Mouse (Mus musculus): Measurements from ENCODE around the gene Ccdc40.

Ccdc40 gene

DNA sequence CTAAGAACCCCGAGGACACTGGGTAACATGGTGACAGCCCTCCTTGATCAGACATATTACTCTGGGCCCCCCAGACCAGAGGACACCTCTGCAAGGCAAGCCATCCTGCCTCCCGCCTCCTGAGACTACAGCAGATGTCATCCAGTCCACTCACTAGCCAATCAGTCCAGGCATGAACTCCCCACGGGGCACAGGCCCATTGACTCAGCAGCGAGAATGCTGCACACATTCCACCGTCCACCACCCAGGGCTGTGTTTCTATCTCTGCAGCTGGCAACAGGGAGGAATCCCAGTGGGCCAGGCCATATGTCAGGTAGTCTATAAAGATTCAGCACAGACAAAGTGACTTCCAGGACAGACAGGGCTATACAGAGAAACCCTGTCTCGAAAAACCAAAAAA lies 20.4 kb upstream of the Ccdc40 start:
- no peak for DNase-seq (ENCODE audit: low read depth, low spot score)

DNA sequence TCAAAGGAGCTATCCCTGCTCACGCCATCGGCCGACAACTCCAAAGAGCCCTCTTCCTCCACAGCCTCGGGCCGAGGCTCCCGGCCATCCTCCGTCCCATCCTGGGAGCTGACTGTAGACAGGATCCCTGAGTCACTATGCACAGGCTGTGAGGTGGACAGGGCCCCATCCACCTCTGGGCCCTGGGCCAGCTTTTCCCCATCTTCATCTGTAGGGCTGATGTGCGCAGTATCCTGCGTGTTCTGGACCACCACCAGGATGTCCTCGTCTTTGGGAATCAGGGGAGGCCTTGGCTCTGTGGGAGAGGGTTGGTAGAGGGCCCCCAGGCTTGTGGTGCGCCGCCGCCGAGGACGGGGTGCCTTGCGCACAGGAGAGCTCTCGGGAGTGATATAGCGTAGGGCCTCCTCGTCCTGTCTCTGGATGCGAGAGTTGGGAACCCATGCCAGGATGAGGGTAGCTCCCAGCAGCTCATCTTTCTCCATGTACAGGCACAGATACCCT lies 19.5 kb upstream of the Ccdc40 start:
- DNase-seq (ENCODE audit: low read depth, low spot score) = no peak

DNA sequence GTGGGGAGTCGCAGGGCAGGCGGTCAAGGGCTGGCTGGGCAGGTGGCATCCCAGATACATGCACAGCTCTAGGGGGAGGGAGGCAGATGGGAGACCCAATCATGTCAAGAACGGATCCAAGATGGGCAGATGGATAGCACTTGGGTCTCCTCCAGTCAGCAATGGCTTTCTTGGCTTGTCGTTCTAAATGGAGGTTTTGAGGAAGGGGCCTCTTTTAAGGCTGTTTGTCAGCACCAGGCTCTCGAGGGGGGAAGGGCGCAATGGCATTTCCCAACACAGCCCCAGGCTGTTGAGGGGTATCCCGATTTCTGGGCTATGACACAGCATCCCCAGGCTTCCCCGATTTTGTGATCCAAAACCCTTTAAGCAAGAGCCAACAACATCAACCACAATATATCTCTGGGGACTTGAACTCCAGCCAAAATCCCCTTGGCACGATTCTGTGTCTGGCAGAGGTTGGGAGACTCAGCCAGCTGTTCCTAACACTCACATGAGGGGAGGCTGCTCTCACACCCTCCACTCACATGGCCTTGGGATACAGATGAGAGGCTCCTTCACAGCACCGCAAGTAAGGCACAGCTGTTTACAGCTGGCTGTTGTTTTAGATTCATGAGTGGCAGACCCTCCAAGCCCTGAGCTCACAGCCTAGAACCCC lies 18.9 kb upstream of the Ccdc40 start:
- peak; percentile 86 for DNase-seq (ENCODE audit: low read depth, low spot score)

DNA sequence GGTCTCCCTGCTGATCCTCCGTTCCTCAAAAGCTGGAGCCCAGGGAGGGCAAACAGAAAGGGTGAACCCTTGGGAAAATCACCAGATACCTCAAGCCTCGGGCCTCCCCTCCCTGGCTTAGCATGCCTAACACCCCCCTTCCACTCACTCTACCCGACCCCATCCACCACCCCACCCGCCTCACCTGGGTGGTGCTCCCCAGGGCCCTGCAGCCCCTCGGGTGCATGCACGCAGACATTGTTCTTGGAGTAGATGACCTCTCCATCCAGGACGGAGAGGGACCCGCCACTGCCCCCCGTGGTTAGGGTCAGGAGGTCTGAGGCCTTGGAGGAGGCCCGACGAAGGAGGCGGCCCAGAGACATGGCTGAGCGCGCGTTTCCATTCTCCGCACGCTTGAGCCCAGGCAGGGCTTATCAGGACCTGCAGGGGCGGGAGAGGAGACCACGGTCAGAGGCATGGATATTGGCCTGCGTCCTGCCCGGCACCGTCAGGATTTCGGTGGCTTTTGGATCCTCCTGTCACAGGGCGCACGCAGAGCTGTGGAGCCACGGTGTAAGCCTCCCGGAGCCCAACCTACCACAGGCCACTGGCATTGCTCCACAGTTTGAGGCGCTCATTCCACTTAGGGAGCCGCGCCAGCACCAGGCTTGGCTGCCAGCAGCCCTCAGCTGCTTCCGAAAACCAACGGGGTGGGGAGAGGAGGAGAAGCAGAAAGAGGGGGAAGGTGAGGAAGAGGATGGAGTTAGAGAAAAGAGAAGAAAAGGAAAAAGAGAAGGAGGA lies 17.9 kb upstream of the Ccdc40 start:
- peak; percentile 95 for DNase-seq (ENCODE audit: low read depth, low spot score)

DNA sequence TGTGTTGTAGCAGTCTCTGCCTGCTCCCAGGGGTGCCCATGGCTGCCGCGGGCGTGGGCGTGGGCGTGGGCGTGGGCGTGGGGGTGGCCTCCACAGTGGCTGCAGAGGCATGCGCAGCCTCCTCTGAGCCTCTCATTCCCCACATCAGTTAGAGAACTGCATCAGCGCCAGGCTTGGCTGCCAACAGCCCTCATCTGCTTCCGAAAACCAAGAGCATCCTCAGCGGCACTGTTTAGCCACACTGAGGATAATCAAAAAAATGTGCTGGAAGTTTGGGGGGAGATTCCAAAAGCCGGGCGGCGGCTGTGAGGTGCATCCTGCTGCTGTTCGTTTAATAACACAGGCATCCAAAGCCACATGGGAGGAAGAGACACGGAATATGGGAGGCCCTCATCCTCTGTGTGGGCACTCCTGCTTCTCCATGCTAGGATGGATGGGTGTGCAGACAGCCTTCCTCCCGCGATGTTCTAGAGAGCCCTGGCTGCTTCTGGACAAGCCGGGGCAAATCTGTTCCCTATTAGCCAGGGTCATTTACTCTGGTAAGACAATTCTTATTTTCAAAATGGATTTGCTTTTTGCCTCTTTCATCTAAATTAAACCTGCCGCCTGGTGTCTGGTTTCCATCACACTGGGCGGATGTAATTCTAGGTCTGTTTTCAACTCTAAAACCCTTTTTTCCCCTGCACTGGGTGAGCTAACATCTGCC lies 16.6 kb upstream of the Ccdc40 start:
- DNase-seq (ENCODE audit: low read depth, low spot score) = peak; percentile 56

- DNase-seq (ENCODE audit: low read depth, low spot score) = no peak
Observed at GRCm38 (mm10) chr11:119213166-119213885, 15.0 kb upstream of the Ccdc40 start.

GRCm38 (mm10) chr11:119215038-119215904 lies 13.1 kb upstream of the Ccdc40 start:
- DNase-seq (ENCODE audit: low read depth, low spot score) = peak; percentile 89

DNA sequence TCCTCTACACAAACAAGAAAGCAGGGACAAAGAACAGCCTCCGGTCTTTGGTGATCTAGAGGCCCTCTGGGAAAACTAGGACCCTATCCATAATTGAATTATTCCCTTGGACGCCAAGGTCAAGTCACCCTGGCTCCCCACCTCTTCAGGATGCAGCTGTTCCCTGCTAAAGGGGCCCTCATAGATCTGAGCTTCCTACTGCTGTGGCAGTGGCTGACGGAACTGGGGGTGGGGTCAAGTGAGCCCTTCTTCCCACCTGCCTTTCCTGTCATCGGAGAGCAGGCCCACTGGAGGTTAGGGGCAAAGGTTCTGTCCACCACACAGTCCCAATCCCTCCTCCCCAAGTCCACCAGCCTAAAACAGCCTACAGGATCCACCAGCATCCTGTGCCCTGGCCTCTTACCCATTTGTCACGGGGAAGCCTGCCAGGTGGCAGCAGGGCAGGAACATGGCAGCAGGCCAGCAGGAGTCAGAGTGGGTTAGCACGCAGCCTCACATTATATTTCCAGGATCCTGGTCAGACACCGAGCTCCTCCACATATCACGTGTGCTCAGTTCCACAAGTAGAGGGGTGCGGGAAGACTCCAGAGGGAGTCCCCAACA lies 12.4 kb upstream of the Ccdc40 start:
- peak; percentile 90 for DNase-seq (ENCODE audit: low read depth, low spot score)

DNA sequence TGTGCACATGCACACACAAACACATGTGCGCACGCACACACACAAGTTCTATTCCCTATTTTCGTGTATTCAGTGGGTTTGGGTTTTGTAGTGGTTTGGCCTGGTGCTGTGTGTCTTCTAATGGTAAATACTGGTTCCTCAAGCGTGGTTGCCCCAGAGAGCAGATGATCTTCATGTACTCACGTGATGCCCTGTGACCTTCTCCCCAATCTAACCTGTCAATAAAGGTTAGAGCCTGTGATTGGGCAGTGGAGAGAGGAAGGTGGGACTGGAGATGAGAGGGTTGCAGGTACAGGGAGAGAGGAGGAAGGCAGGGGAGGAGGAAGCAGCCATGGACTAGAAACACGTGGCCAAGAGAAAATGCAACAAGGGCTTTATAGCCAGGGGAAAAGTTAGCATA lies 10.5 kb upstream of the Ccdc40 start:
- no peak for DNase-seq (ENCODE audit: low read depth, low spot score)

GRCm38 (mm10) chr11:119219816-119220465 lies 8.4 kb upstream of the Ccdc40 start:
- DNase-seq (ENCODE audit: low read depth, low spot score) = peak; percentile 95

GRCm38 (mm10) chr11:119221812-119222510 lies 6.4 kb upstream of the Ccdc40 start:
- DNase-seq (ENCODE audit: low read depth, low spot score) = no peak

DNA sequence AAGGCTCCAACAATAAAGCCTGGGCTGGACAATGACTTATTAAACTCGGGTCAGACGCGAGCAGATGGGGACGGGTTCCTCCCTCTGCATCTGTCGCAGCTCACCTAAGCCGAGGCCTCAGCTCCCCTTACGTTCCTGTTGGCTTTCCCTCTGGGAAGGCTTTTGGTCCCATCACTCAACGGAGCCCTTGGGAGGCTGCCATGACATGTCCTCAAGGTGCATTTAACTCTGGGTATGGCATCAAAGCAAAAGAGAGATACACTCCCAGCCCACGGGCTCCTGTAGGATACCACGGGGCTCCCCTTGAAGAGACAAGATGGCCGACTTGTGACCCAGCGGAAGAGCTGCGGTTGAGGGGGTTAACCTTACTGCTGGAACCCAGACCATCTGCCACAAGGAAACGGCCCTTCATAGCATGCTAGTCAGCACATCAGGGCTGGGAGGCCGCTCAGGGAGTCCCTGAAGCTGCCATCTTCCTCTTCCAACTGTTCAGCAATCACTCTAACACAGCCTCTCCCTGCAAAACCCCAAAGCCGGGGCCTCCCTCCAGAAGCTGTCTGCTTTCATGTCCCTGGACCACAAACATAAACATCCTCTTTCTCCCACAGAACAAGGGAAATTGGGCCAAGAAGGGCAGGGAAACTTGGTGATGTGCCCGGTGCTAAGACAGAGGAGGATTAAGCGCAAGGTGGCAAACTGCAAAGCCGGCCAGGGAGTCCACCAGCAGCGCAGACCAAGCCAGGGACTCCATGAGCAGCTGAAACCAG lies 5.1 kb upstream of the Ccdc40 start:
- DNase-seq (ENCODE audit: low read depth, low spot score) = peak; percentile 63

- no peak for DNase-seq (ENCODE audit: low read depth, low spot score)
Observed at GRCm38 (mm10) chr11:119224926-119225325, 3.4 kb upstream of the Ccdc40 start.

DNA sequence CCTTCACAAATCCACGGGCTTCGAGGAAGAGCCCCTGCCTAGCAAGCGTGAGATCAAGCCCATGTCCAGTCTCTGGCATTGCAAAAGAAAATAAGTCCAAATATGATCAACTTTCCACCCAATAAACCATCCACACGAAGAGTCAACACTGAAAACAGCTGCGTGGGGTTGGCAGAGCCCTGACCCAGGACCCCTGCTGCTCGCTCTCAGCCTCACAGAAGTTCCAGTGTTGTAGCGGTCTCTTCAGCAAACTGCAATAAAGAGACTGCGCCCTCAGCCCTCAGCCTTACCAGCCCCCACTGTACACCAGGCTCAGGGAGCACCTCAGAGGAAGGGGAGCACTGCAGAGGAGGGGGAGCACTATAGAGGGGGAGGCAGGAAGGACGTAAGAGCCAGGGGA lies 2.7 kb upstream of the Ccdc40 start:
- DNase-seq (ENCODE audit: low read depth, low spot score) = no peak

DNA sequence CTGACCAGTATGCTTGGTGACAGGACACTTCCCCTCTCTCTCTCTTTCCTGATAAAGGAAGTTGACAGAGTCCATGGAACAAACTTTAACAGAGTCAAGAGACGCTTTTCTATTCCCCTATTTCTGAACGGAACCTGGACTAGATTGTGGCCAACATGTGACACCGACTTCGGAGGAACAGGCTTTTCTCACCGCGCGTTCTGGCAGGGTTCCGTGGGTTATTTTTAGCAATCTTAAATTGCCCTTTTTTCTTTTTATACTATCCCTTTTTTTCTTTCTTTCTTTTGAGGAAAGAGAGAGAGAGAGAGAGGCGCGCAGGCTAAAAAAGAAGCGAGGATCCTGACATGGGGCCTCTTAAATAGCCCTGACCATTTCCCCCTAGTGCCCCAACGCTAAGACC lies 781 bp upstream of the Ccdc40 start:
- peak; percentile 64 for DNase-seq (ENCODE audit: low read depth, low spot score)

DNA sequence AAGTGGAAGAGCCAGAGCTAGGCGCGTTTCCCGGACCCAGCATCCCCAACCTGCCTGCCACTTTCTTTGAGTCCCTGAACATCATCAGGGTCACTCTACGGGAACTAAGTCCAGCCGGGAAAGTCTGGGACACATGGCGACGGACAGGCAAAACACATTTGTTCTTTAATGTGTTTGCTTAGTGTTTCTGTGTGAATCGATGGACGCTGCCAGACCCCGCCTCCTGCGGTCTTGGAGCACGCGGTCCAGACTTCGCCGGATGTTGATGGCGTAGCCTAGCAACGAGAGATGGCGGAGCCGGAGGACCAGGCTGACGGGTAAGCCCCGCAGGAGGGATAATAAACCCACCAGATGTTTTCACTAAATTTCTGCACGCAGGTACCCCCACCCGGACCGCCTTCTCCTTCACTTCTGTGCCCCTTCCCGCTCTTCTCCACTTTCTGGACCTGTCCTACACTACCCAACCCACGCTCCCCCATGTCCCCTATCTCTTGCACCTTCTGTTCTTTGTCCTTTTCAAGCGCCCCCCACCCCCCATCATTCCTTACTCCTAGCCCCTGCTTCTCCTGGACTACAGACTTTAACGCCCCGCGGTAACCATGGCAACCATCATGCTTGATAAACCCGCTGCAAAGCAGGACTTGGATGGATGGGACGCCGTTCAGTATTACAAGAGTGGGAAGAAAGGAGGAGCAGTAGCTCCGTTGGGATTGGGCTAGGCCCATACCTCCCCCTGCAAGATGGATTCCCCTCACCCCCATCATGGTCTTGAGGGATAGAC lies 664 bp downstream of the Ccdc40 start:
- DNase-seq (ENCODE audit: low read depth, low spot score) = peak; percentile 80

DNA sequence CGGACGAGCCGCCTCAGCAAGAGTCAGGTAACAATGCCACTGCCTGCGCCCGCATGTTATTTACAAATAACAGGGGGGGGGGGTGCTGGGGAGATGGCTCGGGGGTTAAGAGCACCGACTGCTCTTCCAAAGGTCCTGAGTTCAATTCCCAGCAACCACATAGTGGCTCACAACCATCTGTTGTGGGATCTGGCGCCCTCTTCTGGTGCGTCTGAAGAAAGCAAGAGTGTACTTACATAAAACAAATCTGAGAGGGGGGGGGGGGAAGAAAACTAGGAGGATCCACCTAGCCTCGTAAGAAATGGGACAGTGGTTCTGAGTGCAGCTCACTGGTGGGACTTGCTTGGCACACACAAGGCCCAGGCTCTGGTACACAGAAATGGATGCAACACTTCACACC lies 6.4 kb downstream of the Ccdc40 start:
- DNase-seq (ENCODE audit: low read depth, low spot score) = no peak

DNA sequence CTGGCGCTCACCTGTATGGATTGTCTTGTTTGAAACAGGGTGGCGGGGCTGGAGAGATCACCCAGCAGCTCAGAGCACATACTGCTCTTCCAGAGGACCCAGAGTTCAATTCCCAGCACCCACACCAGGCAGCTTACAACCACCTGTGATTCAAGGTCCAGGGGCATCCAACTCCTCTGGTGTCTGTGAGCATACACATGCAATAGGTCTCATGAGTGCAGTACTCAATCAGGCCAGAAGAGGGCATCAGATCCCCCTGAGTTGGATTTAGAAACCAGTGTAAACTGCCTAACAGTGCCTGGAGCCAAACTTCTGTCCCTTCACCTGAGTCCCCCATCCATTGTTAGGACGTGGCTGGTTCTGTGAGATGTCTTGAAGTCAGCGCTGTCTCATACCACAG lies 7.2 kb downstream of the Ccdc40 start:
- DNase-seq (ENCODE audit: low read depth, low spot score) = peak; percentile 56
